Mouse (Mus musculus) midbrain, embryonic 13.5 days (tissue): ENCODE data around the gene Plscr1. TPM values are rescaled to one million over a fixed set of nuclear protein-coding genes. Genes with fewer than 3 reads are reported as not detected.

Experiments
- ATAC-seq: fragments of 200-750 bp; cut with Nextera tagmentation; 2 replicates; pipeline ENCODE4 v1.8.0; 2017; ENCODE audit warnings: mild to moderate bottlenecking, moderate TSS enrichment, moderate library complexity
- H3K27ac ChIP-seq: fragments of 300-500 bp; sonication (generic); 2 replicates; pipeline ENCODE4 v1.5.1; 2015; ENCODE audit warnings: inconsistent platforms, mild to moderate bottlenecking, moderate library complexity
- H3K27me3 ChIP-seq: fragments of 300-500 bp; sonication (generic); 2 replicates; pipeline ENCODE4 v1.6.1; 2015; ENCODE audit warnings: mild to moderate bottlenecking, inconsistent platforms
- H3K36me3 ChIP-seq: fragments of 300-500 bp; sonication (generic); 2 replicates; pipeline ENCODE4 v1.6.1; 2015; ENCODE audit warnings: mild to moderate bottlenecking, inconsistent platforms
- H3K4me1 ChIP-seq: fragments of 300-500 bp; sonication (generic); replicated peaks from 2 replicates; pipeline ENCODE4 v1.6.1; 2015; ENCODE audit warnings: inconsistent platforms
- H3K4me2 ChIP-seq: fragments of 300-500 bp; sonication (generic); replicated peaks from 2 replicates; pipeline ENCODE4 v1.6.1; 2015; ENCODE audit warnings: moderate library complexity, mild to moderate bottlenecking, inconsistent platforms
- H3K4me3 ChIP-seq: fragments of 300-500 bp; sonication (generic); replicated peaks from 2 replicates; pipeline ENCODE4 v1.5.1; 2015; ENCODE audit warnings: mild to moderate bottlenecking, inconsistent platforms
- H3K9ac ChIP-seq: fragments of 300-500 bp; sonication (generic); replicated peaks from 2 replicates; pipeline ENCODE4 v1.6.1; 2015; ENCODE audit warnings: mild to moderate bottlenecking, inconsistent platforms
- H3K9me3 ChIP-seq: fragments of 300-500 bp; sonication (generic); 2 replicates; pipeline ENCODE4 v1.6.1; 2016; ENCODE audit warnings: mild to moderate bottlenecking, inconsistent platforms
- WGBS: fragments of 180-500 bp; shearing (Covaris S2); methylation state at CpG from one replicate; pipeline ENCODE4 v1.1.7; 2015; 5-methylcytosine and 5-hydroxymethylcytosine counted together
- polyA plus RNA-seq: library from polyadenylated mRNA; unstranded; fragments of >200 nt; fragmentation: Nextera tagmentation; extraction: Ambion mirVana; gene quantifications from 2 replicates; pipeline ENCODE4 v1.2.1, GENCODE M21; 2015

Gene Plscr1
- polyA plus RNA-seq, 1 experiment from 2014 or later: 11.6 TPM

- no peak overlapping the region for H3K27ac ChIP-seq
- H3K36me3 ChIP-seq: 0 out of 2 replicates have a peak, but pooled peaks cover 3% of the 10 kb centered on the region
- no peak overlapping the region for H3K9ac ChIP-seq
- ATAC-seq: no peak
- 91% methylated on average over 4 of the region's 4 CpGs for WGBS
- no peak overlapping the region for H3K4me3 ChIP-seq
- H3K27me3 ChIP-seq: no peaks in the 10 kb centered on the region
- no peaks in the 10 kb centered on the region for H3K9me3 ChIP-seq
- no peaks in the 10 kb centered on the region for H3K4me1 ChIP-seq
- no peak overlapping the region for H3K4me2 ChIP-seq
Observed at GRCm38 (mm10) chr9:92265719-92266118, 16.2 kb downstream of the Plscr1 start.

DNA sequence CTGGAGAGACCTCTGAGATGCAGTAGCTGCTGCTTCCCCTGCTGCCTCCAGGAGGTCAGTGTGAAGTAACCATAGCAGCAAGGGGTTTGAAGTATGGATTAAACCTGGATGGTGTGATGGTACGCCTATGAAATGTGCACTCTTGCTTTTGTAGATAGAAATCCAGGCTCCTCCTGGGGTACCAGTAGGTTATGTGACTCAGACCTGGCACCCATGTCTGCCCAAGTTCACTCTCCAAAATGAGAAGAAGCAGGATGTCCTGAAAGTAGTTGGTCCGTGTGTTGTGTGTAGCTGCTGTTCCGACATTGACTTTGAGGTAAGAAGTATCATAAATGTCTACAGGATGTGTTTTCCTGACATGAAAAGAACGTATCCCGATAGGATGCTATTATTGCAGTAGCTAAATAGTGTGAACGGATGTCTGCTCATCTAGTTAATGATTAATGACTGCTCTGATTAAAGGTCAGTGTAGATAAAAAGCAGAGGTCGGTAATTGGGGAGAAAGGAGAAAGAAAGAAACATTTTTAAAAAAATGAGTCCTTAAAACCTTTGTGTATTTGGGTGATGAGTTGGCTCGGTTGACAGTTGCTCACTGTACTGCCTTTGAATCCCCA, 17.1 kb downstream of the Plscr1 start:
- no peaks in the 10 kb centered on the region for H3K27me3 ChIP-seq
- H3K4me2 ChIP-seq: no peak overlapping the region
- H3K4me3 ChIP-seq: no peak overlapping the region
- H3K36me3 ChIP-seq: 0 out of 2 replicates have a peak, but pooled peaks cover 4% of the 10 kb centered on the region
- no peak overlapping the region for H3K9ac ChIP-seq
- H3K27ac ChIP-seq: no peak overlapping the region
- H3K4me1 ChIP-seq: no peaks in the 10 kb centered on the region
- ATAC-seq: no peak
- 92% methylated on average over 8 of the region's 8 CpGs for WGBS
- H3K9me3 ChIP-seq: no peaks in the 10 kb centered on the region

DNA sequence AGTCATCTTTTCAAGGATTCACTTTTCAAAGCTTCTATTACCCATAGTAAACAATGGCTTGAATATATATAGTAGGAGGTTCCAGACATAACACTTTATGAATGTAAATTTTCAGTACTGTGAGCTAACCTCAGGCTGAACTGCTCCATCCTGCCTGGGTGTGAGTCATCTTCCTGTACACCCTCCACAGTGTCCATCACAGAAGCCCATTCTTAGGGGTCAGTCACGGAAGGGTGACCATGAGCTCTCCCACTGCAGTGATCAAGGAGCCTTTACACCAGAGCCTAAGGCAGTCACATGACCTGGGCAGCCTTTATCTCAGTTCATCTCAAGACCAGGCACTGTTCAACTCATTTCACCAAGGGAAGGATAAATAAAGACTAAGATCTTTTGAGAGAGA, 18.2 kb downstream of the Plscr1 start:
- Histone ChIP-seq H3K36me3 (0 out of 2 replicates have a peak, but pooled peaks cover 4% of the 10 kb centered on the region), H3K27ac (no peak overlapping the region), H3K4me2 (no peak overlapping the region), H3K9ac (no peak overlapping the region), H3K9me3 (no peaks in the 10 kb centered on the region), H3K4me1 (no peaks in the 10 kb centered on the region), H3K4me3 (no peak overlapping the region), H3K27me3 (no peaks in the 10 kb centered on the region)
- no peak for ATAC-seq
- WGBS: 90% methylated on average over 1 of the region's 1 CpGs

- Histone ChIP-seq H3K36me3 (0 out of 2 replicates have a peak, but pooled peaks cover 4% of the 10 kb centered on the region), H3K27me3 (no peaks in the 10 kb centered on the region), H3K27ac (no peak overlapping the region), H3K4me2 (no peak overlapping the region), H3K4me3 (no peak overlapping the region), H3K4me1 (no peaks in the 10 kb centered on the region), H3K9ac (no peak overlapping the region), H3K9me3 (no peaks in the 10 kb centered on the region)
- no peak for ATAC-seq
- WGBS: 96% methylated on average over 5 of the region's 5 CpGs
Observed at GRCm38 (mm10) chr9:92269829-92270404, 20.4 kb downstream of the Plscr1 start.

DNA sequence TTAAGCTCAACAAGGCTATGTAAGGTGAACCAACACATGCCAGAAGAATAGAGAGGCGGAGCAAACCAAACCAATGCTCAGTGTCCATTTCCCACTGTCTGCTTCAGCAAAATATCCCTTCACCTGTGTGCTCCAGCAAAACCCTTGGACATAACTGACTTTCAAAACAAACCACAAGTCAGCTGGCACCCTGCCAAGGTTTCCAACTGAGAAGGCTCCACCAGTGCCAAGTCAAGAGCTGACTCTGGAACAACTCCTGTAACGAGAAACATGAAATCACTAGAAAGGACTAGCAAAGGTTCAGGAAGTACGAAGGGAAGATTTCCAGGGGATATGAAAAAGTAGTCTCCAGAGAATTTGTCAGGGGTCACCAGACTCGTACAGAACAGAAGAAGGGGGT, 21.4 kb downstream of the Plscr1 start:
- Histone ChIP-seq H3K4me1 (no peaks in the 10 kb centered on the region), H3K4me3 (no peak overlapping the region), H3K9ac (no peak overlapping the region), H3K4me2 (no peak overlapping the region), H3K27me3 (no peaks in the 10 kb centered on the region), H3K36me3 (0 out of 2 replicates have a peak, but pooled peaks cover 4% of the 10 kb centered on the region), H3K27ac (no peak overlapping the region), H3K9me3 (no peaks in the 10 kb centered on the region)
- WGBS: 50% methylated on average over 4 of the region's 4 CpGs
- no peak for ATAC-seq

DNA sequence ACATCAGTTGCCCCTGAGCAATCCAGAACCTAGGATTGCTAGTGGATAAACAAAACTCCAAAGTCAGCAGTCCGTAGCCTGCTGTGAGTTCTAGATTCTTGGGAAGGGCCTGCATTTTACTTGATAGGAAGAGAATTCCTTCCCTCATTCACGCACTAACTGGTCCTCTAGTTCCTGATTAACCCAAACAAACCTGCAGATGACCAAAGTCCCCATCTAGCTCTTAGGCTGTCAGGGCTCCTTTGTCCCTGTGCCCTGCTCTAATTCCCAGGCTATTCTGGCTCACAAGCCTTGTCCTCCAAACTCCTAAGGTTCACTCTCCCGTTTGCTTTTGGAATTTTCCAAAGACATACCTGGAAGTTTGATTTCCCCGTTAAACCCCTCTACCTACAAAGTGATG, 23.1 kb downstream of the Plscr1 start:
- H3K36me3 ChIP-seq: 0 out of 2 replicates have a peak, but pooled peaks cover 4% of the 10 kb centered on the region
- no peak overlapping the region for H3K27ac ChIP-seq
- H3K27me3 ChIP-seq: no peaks in the 10 kb centered on the region
- 92% methylated on average over 4 of the region's 4 CpGs for WGBS
- no peak overlapping the region for H3K4me3 ChIP-seq
- no peak for ATAC-seq
- no peak overlapping the region for H3K9ac ChIP-seq
- no peaks in the 10 kb centered on the region for H3K4me1 ChIP-seq
- no peaks in the 10 kb centered on the region for H3K9me3 ChIP-seq
- no peak overlapping the region for H3K4me2 ChIP-seq

DNA sequence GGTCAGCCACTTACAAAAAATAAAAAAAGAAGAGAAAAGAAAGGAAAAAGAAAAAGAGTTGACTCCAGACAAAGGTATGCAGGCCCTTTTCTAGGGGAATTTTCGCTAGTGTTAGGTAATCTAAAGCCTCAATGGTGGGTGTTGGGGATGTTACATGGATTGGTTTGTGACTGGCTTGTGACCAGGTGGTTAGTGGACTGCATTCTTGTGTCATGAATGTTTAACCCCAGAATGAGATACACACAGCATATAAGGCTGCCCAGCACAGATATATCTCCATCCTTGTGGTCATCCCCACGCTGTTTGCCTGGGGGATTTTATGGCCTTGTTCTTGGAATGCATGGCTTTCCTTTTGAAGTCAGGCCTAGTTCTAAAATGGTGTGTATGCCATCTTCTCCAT, 23.7 kb downstream of the Plscr1 start:
- Histone ChIP-seq H3K4me2 (no peak overlapping the region), H3K9me3 (no peaks in the 10 kb centered on the region)

GRCm38 (mm10) chr9:92273956-92274762, 24.6 kb downstream of the Plscr1 start:
- Histone ChIP-seq H3K27me3 (no peaks in the 10 kb centered on the region), H3K4me1 (no peaks in the 10 kb centered on the region), H3K9me3 (no peaks in the 10 kb centered on the region), H3K4me2 (no peak overlapping the region), H3K9ac (no peak overlapping the region), H3K27ac (no peak overlapping the region), H3K4me3 (no peak overlapping the region), H3K36me3 (0 out of 2 replicates have a peak, but pooled peaks cover 4% of the 10 kb centered on the region)
- WGBS: 74% methylated on average over 6 of the region's 6 CpGs
- ATAC-seq: no peak

More for the DNA sequence above, 23.7 kb downstream of the Plscr1 start:
- no peak overlapping the region for H3K4me3 ChIP-seq
- 90% methylated on average over 2 of the region's 2 CpGs for WGBS
- 0 out of 2 replicates have a peak, but pooled peaks cover 4% of the 10 kb centered on the region for H3K36me3 ChIP-seq
- no peak for ATAC-seq
- H3K9ac ChIP-seq: no peak overlapping the region
- no peak overlapping the region for H3K27ac ChIP-seq
- H3K4me1 ChIP-seq: no peaks in the 10 kb centered on the region
- H3K27me3 ChIP-seq: no peaks in the 10 kb centered on the region

DNA sequence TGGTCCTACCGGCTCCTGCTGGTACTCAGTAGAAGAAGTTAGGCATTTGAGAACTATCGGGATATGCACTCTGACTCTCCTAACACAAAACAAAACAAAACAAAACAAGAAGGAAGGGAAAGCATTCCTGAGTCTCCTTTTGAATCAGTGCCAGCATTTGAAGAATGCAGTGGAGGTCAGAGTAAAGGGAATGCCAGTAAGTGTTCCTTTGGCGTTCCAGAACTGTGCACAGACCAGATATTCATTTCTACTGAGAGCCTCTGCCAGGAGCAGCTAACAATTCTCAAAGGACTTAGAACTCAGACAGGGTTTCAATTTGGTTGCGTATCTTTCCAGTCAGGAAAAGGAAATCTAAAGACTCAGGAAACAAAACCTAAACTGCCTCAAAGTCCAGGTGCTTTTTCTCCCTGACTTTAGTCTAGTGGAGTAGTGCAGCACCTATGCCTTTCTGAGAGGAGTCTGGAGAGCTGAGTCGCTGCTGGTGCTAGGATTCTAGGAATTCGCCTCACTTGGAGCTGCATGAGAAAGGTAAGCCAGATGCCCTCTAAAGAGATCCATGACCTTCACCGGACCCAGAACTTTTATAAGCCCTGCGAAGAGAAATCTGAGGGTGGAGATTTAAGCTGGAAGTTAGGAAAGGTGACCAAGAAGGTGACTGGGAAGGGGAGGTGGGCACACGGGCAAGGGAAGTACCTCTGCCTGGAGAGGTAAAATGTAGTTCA, 26.1 kb downstream of the Plscr1 start, which contains the start of gene Plscr2:
TSS of gene Plscr2 (plus strand) at position 117 of the 722 bp plus-strand sequence.
- H3K27me3 ChIP-seq: no peaks in the 10 kb centered on the region
- H3K4me2 ChIP-seq: no peak within 1 kb of the TSS
- H3K9ac ChIP-seq: no peak within 1 kb of the TSS
- ATAC-seq: no peak
- no peak within 1 kb of the TSS for H3K4me3 ChIP-seq
- 0 out of 2 replicates have a peak, but pooled peaks cover 2% of the 10 kb centered on the region for H3K36me3 ChIP-seq
- no peaks in the 10 kb centered on the region for H3K4me1 ChIP-seq
- H3K27ac ChIP-seq: no peak within 1 kb of the TSS
- H3K9me3 ChIP-seq: no peaks in the 10 kb centered on the region
- WGBS: 77% methylated on average over 9 of the region's 9 CpGs

- no peak for ATAC-seq
- H3K27me3 ChIP-seq: no peaks in the 10 kb centered on the region
- 87% methylated on average over 7 of the region's 7 CpGs for WGBS
Observed at GRCm38 (mm10) chr9:92276360-92276759, 26.8 kb downstream of the Plscr1 start.

GRCm38 (mm10) chr9:92280048-92280447, 30.5 kb downstream of the Plscr1 start:
- Histone ChIP-seq H3K9ac (no peak overlapping the region), H3K4me3 (no peak overlapping the region), H3K36me3 (no peaks in the 10 kb centered on the region), H3K4me2 (no peak overlapping the region), H3K4me1 (0 out of 2 replicates have a peak, but pooled peaks cover 5% of the 10 kb centered on the region), H3K9me3 (no peaks in the 10 kb centered on the region), H3K27me3 (no peaks in the 10 kb centered on the region), H3K27ac (no peak overlapping the region)
- no peak for ATAC-seq
- WGBS: 85% methylated on average over 1 of the region's 1 CpGs

More at GRCm38 (mm10) chr9:92276360-92276759, 26.8 kb downstream of the Plscr1 start:
- no peak overlapping the region for H3K27ac ChIP-seq
- no peaks in the 10 kb centered on the region for H3K9me3 ChIP-seq
- H3K4me2 ChIP-seq: no peak overlapping the region
- H3K9ac ChIP-seq: no peak overlapping the region
- H3K4me1 ChIP-seq: no peaks in the 10 kb centered on the region
- H3K36me3 ChIP-seq: no peaks in the 10 kb centered on the region
- no peak overlapping the region for H3K4me3 ChIP-seq
